Mouse (Mus musculus) midbrain, embryonic 10.5 days (tissue): ENCODE measurements around the gene Eomes. TPM values are rescaled to one million over a fixed set of nuclear protein-coding genes. Genes with fewer than 3 reads are reported as not detected.

Source experiments
- DNase-seq: peaks from one replicate; pipeline ENCODE4 v3.0.0-alpha.2; 2017; ENCODE audit warnings: low spot score
- H3K27ac ChIP-seq: fragments of 300-500 bp; sonication (generic); replicated peaks from 2 replicates; pipeline ENCODE4 v1.5.1; 2016; ENCODE audit warnings: mild to moderate bottlenecking
- H3K27me3 ChIP-seq: fragments of 300-500 bp; sonication (generic); 2 replicates; pipeline ENCODE4 v1.6.1; 2016; ENCODE audit warnings: low read depth, mild to moderate bottlenecking; ENCODE audit not compliant: poor library complexity, severe bottlenecking
- H3K36me3 ChIP-seq: fragments of 300-500 bp; sonication (generic); 2 replicates; pipeline ENCODE4 v1.6.1; 2016; ENCODE audit warnings: mild to moderate bottlenecking, moderate library complexity
- H3K4me1 ChIP-seq: fragments of 300-500 bp; sonication (generic); 2 replicates; pipeline ENCODE4 v1.6.1; 2016
- H3K4me3 ChIP-seq: fragments of 300-500 bp; sonication (generic); 2 replicates; pipeline ENCODE4 v1.5.1; 2016; ENCODE audit warnings: mild to moderate bottlenecking, moderate library complexity
- H3K9me3 ChIP-seq: fragments of 300-500 bp; sonication (generic); replicated peaks from 2 replicates; pipeline ENCODE4 v1.6.1; 2016; ENCODE audit warnings: mild to moderate bottlenecking
- WGBS: fragments of 180-500 bp; shearing (Covaris S2); methylation state at CpG from one replicate; pipeline ENCODE4 v1.1.7; 2016; 5-methylcytosine and 5-hydroxymethylcytosine counted together
- polyA plus RNA-seq: library from polyadenylated mRNA; unstranded; fragments of >200 nt; fragmentation: Nextera tagmentation; extraction: Ambion mirVana; gene quantifications from 2 replicates; pipeline ENCODE4 v1.2.1, GENCODE M21; 2016

Gene Eomes
- polyA plus RNA-seq, 1 experiment from 2014 or later: 0.56 TPM

- 92% methylated on average over 7 of the region's 7 CpGs for WGBS
Measured at GRCm38 (mm10) chr9:118508601-118509000, 30.6 kb downstream of the Eomes start.

GRCm38 (mm10) chr9:118510941-118511690, 33.1 kb downstream of the Eomes start:
- Histone ChIP-seq H3K27me3 (no peaks in the 10 kb centered on the region), H3K36me3 (peaks cover 30% of the 10 kb centered on the region), H3K27ac (no peak overlapping the region), H3K4me1 (peaks cover 25% of the 10 kb centered on the region), H3K9me3 (no peaks in the 10 kb centered on the region), H3K4me3 (no peak overlapping the region)
- DNase-seq: no peak
- 83% methylated on average over 15 of the region's 15 CpGs for WGBS

More at GRCm38 (mm10) chr9:118508601-118509000, 30.6 kb downstream of the Eomes start:
- no peaks in the 10 kb centered on the region for H3K27me3 ChIP-seq
- peaks cover 5% of the 10 kb centered on the region for H3K36me3 ChIP-seq
- no peaks in the 10 kb centered on the region for H3K9me3 ChIP-seq
- peaks cover 29% of the 10 kb centered on the region for H3K4me1 ChIP-seq
- no peak overlapping the region for H3K4me3 ChIP-seq
- no peak overlapping the region for H3K27ac ChIP-seq
- DNase-seq: no peak

DNA sequence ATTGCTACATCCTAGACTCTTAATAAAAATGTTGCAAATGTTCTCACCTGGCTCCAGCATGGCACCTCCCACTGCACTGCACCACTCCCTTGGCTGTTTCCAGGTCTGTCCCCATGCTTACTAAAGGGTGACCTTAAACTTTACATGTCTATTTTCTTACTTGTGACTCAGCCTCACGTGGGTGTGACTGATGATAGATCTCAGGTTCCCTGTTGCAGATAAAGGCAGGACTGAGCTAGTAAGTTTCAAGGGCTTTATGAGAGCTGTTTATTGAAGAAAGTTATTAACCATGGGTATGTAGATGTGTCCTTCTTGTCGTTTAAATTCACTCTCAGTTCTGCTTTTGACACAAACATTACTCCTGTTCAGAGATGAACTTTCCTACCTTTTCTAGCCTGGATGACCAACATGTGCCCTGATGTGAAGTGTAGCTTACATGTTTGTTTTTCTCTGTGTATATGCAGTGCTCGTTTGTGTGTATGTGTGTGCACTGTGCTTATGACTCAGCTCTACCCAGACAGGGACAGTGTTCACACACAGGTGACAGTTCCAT, 34.7 kb downstream of the Eomes start:
- WGBS: 83% methylated on average over 3 of the region's 3 CpGs
- Histone ChIP-seq H3K4me1 (peaks cover 13% of the 10 kb centered on the region), H3K4me3 (no peak overlapping the region), H3K36me3 (peaks cover 34% of the 10 kb centered on the region), H3K27me3 (no peaks in the 10 kb centered on the region), H3K27ac (no peak overlapping the region), H3K9me3 (no peaks in the 10 kb centered on the region)
- no peak for DNase-seq

DNA sequence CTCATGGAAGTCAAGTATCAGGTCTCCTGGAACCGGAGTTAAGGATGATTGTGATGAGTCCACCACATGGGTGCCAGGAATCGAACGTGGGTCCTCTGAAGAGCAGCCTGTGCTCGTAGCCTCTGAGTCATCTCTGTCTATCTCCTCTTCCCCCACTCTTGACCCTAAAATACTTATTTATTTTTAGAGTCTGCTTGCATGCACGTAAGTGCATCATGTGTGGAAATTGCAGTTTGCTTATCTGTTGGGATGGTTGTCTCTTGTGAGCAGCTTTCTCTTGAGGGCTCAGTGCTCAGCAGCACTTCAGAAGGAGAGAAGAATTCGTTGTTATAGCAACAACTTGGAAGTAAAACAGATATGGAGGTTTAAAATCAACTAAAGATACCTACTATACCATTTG, 37.5 kb downstream of the Eomes start:
- 94% methylated on average over 6 of the region's 6 CpGs for WGBS
- H3K9me3 ChIP-seq: no peaks in the 10 kb centered on the region
- H3K4me1 ChIP-seq: peaks cover 18% of the 10 kb centered on the region
- no peak overlapping the region for H3K4me3 ChIP-seq
- DNase-seq: no peak
- no peaks in the 10 kb centered on the region for H3K27me3 ChIP-seq
- H3K36me3 ChIP-seq: peaks cover 34% of the 10 kb centered on the region
- no peak overlapping the region for H3K27ac ChIP-seq

DNA sequence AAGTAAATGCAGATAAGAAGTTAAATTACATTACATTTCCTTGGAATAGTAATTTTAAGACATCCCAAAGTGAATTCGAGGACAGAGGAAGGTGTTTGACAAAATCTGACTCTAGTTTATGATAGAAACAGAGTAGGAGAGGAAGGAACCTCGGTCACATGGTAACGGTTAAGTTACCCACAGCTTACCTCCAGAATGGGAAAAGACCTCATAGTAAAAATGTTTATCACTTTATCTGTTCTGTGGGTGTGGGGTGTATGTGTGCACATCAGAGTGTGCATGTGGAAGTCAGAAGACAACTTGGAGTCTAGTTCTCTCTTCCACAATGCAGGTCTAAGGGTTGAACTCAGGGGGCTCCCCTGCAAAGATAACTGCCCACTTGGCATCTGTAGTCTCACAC, 38.1 kb downstream of the Eomes start:
- no peaks in the 10 kb centered on the region for H3K27me3 ChIP-seq
- peaks cover 24% of the 10 kb centered on the region for H3K4me1 ChIP-seq
- peaks cover 29% of the 10 kb centered on the region for H3K36me3 ChIP-seq
- no peak overlapping the region for H3K27ac ChIP-seq
- 93% methylated on average over 3 of the region's 3 CpGs for WGBS
- H3K4me3 ChIP-seq: no peak overlapping the region
- H3K9me3 ChIP-seq: no peaks in the 10 kb centered on the region
- DNase-seq: no peak

GRCm38 (mm10) chr9:118517619-118518018, 39.6 kb downstream of the Eomes start:
- H3K4me1 ChIP-seq: peaks cover 22% of the 10 kb centered on the region
- H3K9me3 ChIP-seq: no peaks in the 10 kb centered on the region
- WGBS: 86% methylated on average over 6 of the region's 8 CpGs
- no peak overlapping the region for H3K4me3 ChIP-seq
- no peaks in the 10 kb centered on the region for H3K27me3 ChIP-seq
- peaks cover 32% of the 10 kb centered on the region for H3K36me3 ChIP-seq
- no peak for DNase-seq
- H3K27ac ChIP-seq: no peak overlapping the region

GRCm38 (mm10) chr9:118519101-118519500, 41.1 kb downstream of the Eomes start:
- Histone ChIP-seq H3K36me3 (peaks cover 43% of the 10 kb centered on the region), H3K4me1 (peaks cover 25% of the 10 kb centered on the region), H3K9me3 (no peaks in the 10 kb centered on the region), H3K4me3 (no peak overlapping the region), H3K27me3 (no peaks in the 10 kb centered on the region), H3K27ac (no peak overlapping the region)
- DNase-seq: no peak
- 75% methylated on average over 8 of the region's 8 CpGs for WGBS

DNA sequence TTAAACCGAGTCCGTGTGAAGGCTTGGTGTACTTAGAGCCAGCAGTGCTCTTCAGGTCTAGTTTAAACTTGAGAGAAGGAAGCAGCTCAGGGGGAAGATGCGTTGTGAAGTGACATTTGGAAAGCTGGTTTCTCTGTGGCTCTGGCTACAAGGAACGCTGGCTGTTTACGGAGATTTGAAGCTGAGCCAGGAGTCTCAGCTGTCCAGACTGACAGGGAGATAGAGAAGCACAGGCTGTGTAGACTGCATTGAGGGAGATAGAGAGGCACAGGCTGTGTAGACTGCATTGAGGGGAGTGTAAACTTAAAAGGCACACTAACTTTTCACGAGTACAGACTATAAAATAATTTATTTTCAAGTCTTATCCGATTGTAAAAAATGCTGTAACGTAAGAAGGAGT, 42.0 kb downstream of the Eomes start:
- Histone ChIP-seq H3K27ac (no peak overlapping the region), H3K4me3 (no peak overlapping the region), H3K9me3 (no peaks in the 10 kb centered on the region), H3K36me3 (peaks cover 43% of the 10 kb centered on the region), H3K4me1 (peaks cover 25% of the 10 kb centered on the region), H3K27me3 (no peaks in the 10 kb centered on the region)
- DNase-seq: no peak
- 76% methylated on average over 8 of the region's 8 CpGs for WGBS

- Histone ChIP-seq H3K9me3 (no peaks in the 10 kb centered on the region), H3K4me3 (no peak overlapping the region)
- 16% methylated on average over 3 of the region's 3 CpGs for WGBS
Measured at GRCm38 (mm10) chr9:118520858-118521257, 42.8 kb downstream of the Eomes start.

GRCm38 (mm10) chr9:118521659-118522058, 43.6 kb downstream of the Eomes start:
- H3K4me1 ChIP-seq: peaks cover 25% of the 10 kb centered on the region
- H3K9me3 ChIP-seq: no peaks in the 10 kb centered on the region
- peaks cover 44% of the 10 kb centered on the region for H3K36me3 ChIP-seq
- H3K27me3 ChIP-seq: no peaks in the 10 kb centered on the region
- H3K27ac ChIP-seq: no peak overlapping the region
- no peak for DNase-seq
- 73% methylated on average over 8 of the region's 8 CpGs for WGBS
- no peak overlapping the region for H3K4me3 ChIP-seq

More at GRCm38 (mm10) chr9:118520858-118521257, 42.8 kb downstream of the Eomes start:
- no peak for DNase-seq
- H3K36me3 ChIP-seq: peaks cover 43% of the 10 kb centered on the region
- H3K27ac ChIP-seq: no peak overlapping the region
- H3K27me3 ChIP-seq: no peaks in the 10 kb centered on the region
- peaks cover 25% of the 10 kb centered on the region for H3K4me1 ChIP-seq

DNA sequence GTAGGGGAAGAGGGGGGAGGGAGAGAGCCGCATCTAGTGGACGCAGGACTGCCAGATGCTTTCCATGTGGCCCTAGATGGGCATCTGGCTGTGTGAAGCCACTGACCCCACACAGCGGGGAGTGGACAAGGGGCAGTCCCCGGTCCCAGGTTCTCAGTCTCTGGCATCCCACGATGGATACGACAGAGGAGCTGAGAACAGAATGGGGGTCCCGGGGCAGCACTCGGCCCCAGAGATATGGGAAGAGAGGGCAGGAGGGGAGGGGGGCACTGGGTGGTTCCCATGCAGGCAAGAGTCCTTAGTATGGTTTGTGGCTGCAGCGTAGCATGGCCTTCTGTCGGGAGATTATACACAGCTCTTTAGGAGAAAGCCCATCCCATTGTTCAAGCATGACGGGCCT, 45.7 kb downstream of the Eomes start:
- peaks cover 21% of the 10 kb centered on the region for H3K4me1 ChIP-seq
- DNase-seq: no peak
- H3K27me3 ChIP-seq: no peaks in the 10 kb centered on the region
- H3K36me3 ChIP-seq: peaks cover 63% of the 10 kb centered on the region
- 83% methylated on average over 11 of the region's 11 CpGs for WGBS
- no peak overlapping the region for H3K27ac ChIP-seq
- no peaks in the 10 kb centered on the region for H3K9me3 ChIP-seq
- H3K4me3 ChIP-seq: no peak overlapping the region

GRCm38 (mm10) chr9:118527056-118527455, 49.0 kb downstream of the Eomes start:
- Histone ChIP-seq H3K27ac (no peak overlapping the region), H3K36me3 (peaks cover 96% of the 10 kb centered on the region)

GRCm38 (mm10) chr9:118529783-118530182, 51.8 kb downstream of the Eomes start:
- Histone ChIP-seq H3K27ac (no peak overlapping the region), H3K27me3 (no peaks in the 10 kb centered on the region), H3K4me1 (no peaks in the 10 kb centered on the region), H3K4me3 (no peak overlapping the region), H3K36me3 (peaks cover 98% of the 10 kb centered on the region), H3K9me3 (no peaks in the 10 kb centered on the region)
- DNase-seq: no peak
- WGBS: 95% methylated on average over 3 of the region's 3 CpGs

More at GRCm38 (mm10) chr9:118527056-118527455, 49.0 kb downstream of the Eomes start:
- H3K4me3 ChIP-seq: no peak overlapping the region
- peaks cover 3% of the 10 kb centered on the region; the same call in 1 of the 2 replicates for H3K4me1 ChIP-seq
- no peaks in the 10 kb centered on the region for H3K9me3 ChIP-seq
- 91% methylated on average over 18 of the region's 18 CpGs for WGBS
- H3K27me3 ChIP-seq: no peaks in the 10 kb centered on the region
- DNase-seq: no peak
